8 mouse cellular contexts compared by ENCODE assay signal in the genomic region with DNA sequence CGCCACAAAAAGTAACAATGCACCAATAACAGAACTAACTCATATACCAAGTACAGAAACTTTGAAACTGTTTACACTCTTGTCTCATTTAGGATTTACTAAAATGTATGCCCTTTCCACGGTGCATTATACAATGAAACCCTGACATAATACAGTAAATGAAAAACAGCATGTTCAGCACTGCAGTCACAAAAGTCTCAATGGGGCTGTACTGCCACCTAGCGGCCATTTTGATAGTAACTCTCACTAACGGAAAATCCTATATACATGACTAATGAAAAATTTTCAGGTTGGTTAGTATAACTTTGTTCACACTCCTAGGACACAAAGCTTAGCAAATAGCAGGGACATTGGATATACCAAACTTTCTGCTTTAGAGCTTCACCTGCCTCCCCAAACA. TPM values are rescaled to one million over a fixed set of nuclear protein-coding genes. Genes with fewer than 3 reads are reported as not detected.
DNase-seq lines count a peak whose midpoint lies in the region; ATAC-seq and TF ChIP-seq lines count a peak whose summit lies in the region.

No protein-coding gene starts in this region.

- peak; percentile 10 for ATAC-seq in Patski

- TF ChIP-seq CTCF in Patski (IDR thresholded peaks at IDR 0.05) = peak; percentile 73
- peak; percentile 93 for TF ChIP-seq CTCF in gastrocnemius, adult 2 months (IDR thresholded peaks at IDR 0.05)

- intact Hi-C loops in heart, postnatal 10 days (cut with DNase I) = loop anchor here (1.0 to 5.0 kb wide), 7 partner anchors 101 to 1111 kb away; a partner anchor contains a TSS
- intact Hi-C loops in gastrocnemius, adult 2 months (cut with DNase I) = loop anchor here (1.0 to 5.0 kb wide), 2 partner anchors 313 to 361 kb away; no protein-coding TSS in a partner anchor

- 27% methylated on average over 4 of the region's 4 CpGs for WGBS in heart, embryonic 10.5 days

- H3K36me3 ChIP-seq in heart, embryonic 10.5 days = no peaks in the 10 kb centered on the region

- no peak overlapping the region for H3K4me3 ChIP-seq in heart, embryonic 10.5 days
- H3K4me3 ChIP-seq in gastrocnemius, adult 2 months = no peak overlapping the region

- peaks cover 4% of the 10 kb centered on the region; the same call in 1 of the 2 replicates for H3K4me1 ChIP-seq in heart, embryonic 10.5 days

- H3K27ac ChIP-seq in heart, embryonic 10.5 days = no peak overlapping the region
- no peak overlapping the region for H3K27ac ChIP-seq in gastrocnemius, adult 2 months

- no peaks in the 10 kb centered on the region for H3K9me3 ChIP-seq in heart, embryonic 10.5 days

- CTCF ChIA-PET in Patski (lab: Charles Lee) = interaction anchor here (0.6 to 2.3 kb wide), 17 partner anchors 14 to 381 kb away, joined by 3 to 12 read pairs (median 4); no protein-coding TSS in a partner anchor

- no peaks in the 10 kb centered on the region for H3K27me3 ChIP-seq in heart, embryonic 10.5 days (ENCODE audit: insufficient read depth, poor library complexity, severe bottlenecking)
- no peaks in the 10 kb centered on the region for H3K27me3 ChIP-seq in Patski

- peak; percentile 74 to 87 for DNase-seq in heart, postnatal 10 days
- DNase-seq in heart, embryonic 10.5 days (ENCODE audit: low spot score) = no peak
- no peak for DNase-seq in Patski (ENCODE audit: low read depth, low spot score)
- peak; percentile 73 to 88 for DNase-seq in cerebellum, postnatal 25 days
- DNase-seq in gastrocnemius, adult 2 months = peak; percentile 65
- peak; percentile 43 for DNase-seq in layer of hippocampus, adult 9-11 months
- DNase-seq in lung, postnatal 36 days = peak; percentile 87
- peak; percentile 42 for DNase-seq in skeletal muscle tissue, adult 2 months (ENCODE audit: low read depth, low spot score)

- POLR2A ChIA-PET in Patski (lab: Charles Lee) = no interaction called here

- in situ Hi-C loops in Patski (cut with MboI; ENCODE audit: low pct_unique_long_range_greater_than_20kb) = no loop called here

RNA-seq across cellular contexts. Expression of a gene that starts 4.5 kb away (rescaled TPM):
- 10 to 100 TPM in 1 of 2 experiments, 1 to 10 TPM in 1; 9.3 to 11.6 TPM for total RNA-seq in heart, postnatal 10 days (2021)
- 13.6 and 15.8 TPM in 2 replicates for polyA plus RNA-seq in heart, embryonic 10.5 days (2016; fragmentation: Nextera tagmentation; extraction: Ambion mirVana)
- polyA plus RNA-seq in Patski (2021) = 9.0 TPM
- total RNA-seq in gastrocnemius, adult 2 months (2021) = 1 to 10 TPM; 4.2 to 5.2 TPM

RNA-seq across cellular contexts. Expression of a gene that starts 7.8 kb away (rescaled TPM):
- total RNA-seq in heart, postnatal 10 days (2021) = under 1 TPM; 0.20 to 0.36 TPM
- 1.5 and 4.5 TPM in 2 replicates for polyA plus RNA-seq in heart, embryonic 10.5 days (2016; fragmentation: Nextera tagmentation; extraction: Ambion mirVana)
- polyA plus RNA-seq in Patski (2021) = 0.74 TPM
- total RNA-seq in gastrocnemius, adult 2 months (2021) = under 1 TPM in 1 of 2 experiments, not detected in 1; 0.06 TPM

Comparison
In these comparisons a context has a peak if more than half of its experiments do, and no peak if none do; other contexts are left out.
1. DNase-seq: peak in heart, postnatal 10 days (2 of 2), cerebellum, postnatal 25 days (2 of 2), gastrocnemius, adult 2 months (single experiment), layer of hippocampus, adult 9-11 months (single experiment), lung, postnatal 36 days (single experiment) and skeletal muscle tissue, adult 2 months (single experiment); none in heart, embryonic 10.5 days (single experiment) and Patski (single experiment).